Mouse (Mus musculus) myocyte (in vitro differentiated cells): Measurements from ENCODE around the gene Wif1.

Experiments
- CEBPB ChIP-seq: IDR thresholded peaks from 2 replicates; pipeline ENCODE4 v1.6.1; 2011; ENCODE audit warnings: mild to moderate bottlenecking, moderate library complexity; ENCODE audit not compliant: poor library complexity, insufficient read depth, severe bottlenecking
- E2F4 ChIP-seq: IDR thresholded peaks from one replicate; pipeline ENCODE4 v1.6.1; 2011; ENCODE audit warnings: mild to moderate bottlenecking, control low read depth, moderate library complexity; ENCODE audit not compliant: insufficient read depth
- MAX ChIP-seq: IDR thresholded peaks from one replicate; pipeline ENCODE4 v1.6.1; 2011; ENCODE audit warnings: low read depth, mild to moderate bottlenecking, control low read depth
- POLR2A ChIP-seq: IDR thresholded peaks from one replicate; pipeline ENCODE4 v1.6.1; 2011; ENCODE audit warnings: low read depth, mild to moderate bottlenecking, control low read depth, moderate library complexity; ENCODE audit not compliant: insufficient read length
- POLR2AphosphoS2 ChIP-seq: IDR thresholded peaks from one replicate; pipeline ENCODE4 v1.6.1; 2011; ENCODE audit warnings: low read depth, control low read depth; ENCODE audit not compliant: insufficient read length

DNA sequence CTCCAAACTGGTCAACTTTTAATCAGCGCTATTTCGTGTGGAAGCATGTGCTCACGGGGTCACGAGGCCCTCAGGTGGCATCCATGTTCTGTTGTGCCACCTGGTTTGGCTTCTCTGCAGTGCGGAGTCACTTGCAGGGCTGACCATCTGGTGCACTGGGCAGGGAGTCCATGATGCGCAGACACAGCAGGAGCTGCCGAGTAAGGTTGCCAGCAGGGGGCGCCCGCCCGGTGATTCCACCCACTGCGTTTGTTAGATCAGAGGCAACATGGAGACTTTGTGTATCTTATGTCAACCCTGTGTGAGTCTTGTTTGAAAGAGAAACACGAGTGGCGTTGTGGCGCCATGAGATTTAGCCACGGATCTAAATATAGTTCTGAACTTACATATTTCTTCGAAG, 90.7 kb downstream of the Wif1 start:
- no peak for TF ChIP-seq POLR2A
- no peak for TF ChIP-seq MAX
- TF ChIP-seq POLR2AphosphoS2 = no peak
- TF ChIP-seq CEBPB = no peak
- no peak for TF ChIP-seq E2F4
